Mouse (Mus musculus) intestine, embryonic 14.5 days (tissue): ENCODE measurements around the gene Slc27a5. TPM values are rescaled to one million over a fixed set of nuclear protein-coding genes. Genes with fewer than 3 reads are reported as not detected.

Experiments
- ATAC-seq: fragments of 200-750 bp; cut with Nextera tagmentation; replicated peaks from 2 replicates; pipeline ENCODE4 v1.8.0; 2017; ENCODE audit warnings: low read depth, moderate number of reproducible peaks, moderate TSS enrichment, moderate library complexity; ENCODE audit not compliant: low FRiP score, low TSS enrichment
- DNase-seq: peaks from one replicate; pipeline ENCODE4 v3.0.0-alpha.2; 2018; ENCODE audit warnings: low spot score
- H3K27ac ChIP-seq: fragments of 300-500 bp; sonication (generic); 2 replicates; pipeline ENCODE4 v1.5.1; 2014; ENCODE audit warnings: low read depth, mild to moderate bottlenecking, control low read depth
- H3K27me3 ChIP-seq: fragments of 300-500 bp; sonication (generic); replicated peaks from 2 replicates; pipeline ENCODE4 v1.6.1; 2014; ENCODE audit warnings: low read length, control low read depth; ENCODE audit not compliant: control insufficient read depth, insufficient read depth
- H3K36me3 ChIP-seq: fragments of 300-500 bp; sonication (generic); 2 replicates; pipeline ENCODE4 v1.6.1; 2014; ENCODE audit warnings: low read length, control low read depth; ENCODE audit not compliant: control insufficient read depth, insufficient read depth
- H3K4me1 ChIP-seq: fragments of 300-500 bp; sonication (generic); replicated peaks from 2 replicates; pipeline ENCODE4 v1.6.1; 2014; ENCODE audit warnings: low read length, control low read depth, mixed read lengths; ENCODE audit not compliant: control insufficient read depth, insufficient read depth
- H3K4me2 ChIP-seq: fragments of 300-500 bp; sonication (generic); 2 replicates; pipeline ENCODE4 v1.6.1; 2014; ENCODE audit warnings: low read length
- H3K4me3 ChIP-seq: fragments of 300-500 bp; sonication (generic); 2 replicates; pipeline ENCODE4 v1.5.1; 2014; ENCODE audit warnings: low read depth, low read length, control low read depth, mixed read lengths
- H3K9ac ChIP-seq: fragments of 300-500 bp; sonication (generic); 2 replicates; pipeline ENCODE4 v1.6.1; 2014; ENCODE audit warnings: mild to moderate bottlenecking, low read length
- H3K9me3 ChIP-seq: fragments of 300-500 bp; sonication (generic); 2 replicates; pipeline ENCODE4 v1.6.1; 2016; ENCODE audit warnings: low read length, control low read depth; ENCODE audit not compliant: control insufficient read depth
- WGBS: fragments of 180-500 bp; shearing (Covaris S2); extraction: QIAGEN DNeasy Blood & Tissue Kit; methylation state at CpG from one replicate; pipeline ENCODE4 v1.1.7; 2014; 5-methylcytosine and 5-hydroxymethylcytosine counted together
- polyA plus RNA-seq: library from polyadenylated mRNA; unstranded; fragments of >200 nt; fragmentation: Nextera tagmentation; extraction: Ambion mirVana; gene quantifications from 2 replicates; pipeline ENCODE4 v1.2.1, GENCODE M21; 2014

Gene Slc27a5
- polyA plus RNA-seq, 1 experiment from 2014 or later: not detected

DNA sequence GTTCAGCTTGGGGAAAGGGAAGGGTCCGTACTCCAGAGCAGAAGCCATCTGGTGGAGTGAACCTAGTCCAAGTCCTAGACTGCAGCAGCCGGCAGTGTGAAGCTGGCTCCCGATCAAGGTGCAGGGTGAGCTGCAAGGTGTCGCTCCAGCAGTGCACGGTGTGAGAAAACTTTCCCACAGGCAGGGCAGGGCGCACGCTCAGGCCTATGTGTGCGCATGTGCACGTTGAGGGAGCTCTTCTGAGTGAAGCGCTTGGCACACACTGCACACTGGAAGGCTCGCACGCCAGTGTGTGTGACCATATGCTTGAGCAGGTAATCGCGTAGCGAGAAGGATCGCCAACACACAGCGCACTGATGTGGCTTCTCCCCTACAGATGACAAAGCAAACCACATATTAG, 8.0 kb upstream of the Slc27a5 start:
- DNase-seq: no peak
- Histone ChIP-seq H3K27me3 (no peaks in the 10 kb centered on the region), H3K4me2 (no peak overlapping the region), H3K9me3 (no peaks in the 10 kb centered on the region), H3K4me1 (peaks cover 4% of the 10 kb centered on the region; the same call in 1 of the 2 replicates), H3K27ac (no peak overlapping the region), H3K9ac (no peak overlapping the region), H3K36me3 (peaks cover 30% of the 10 kb centered on the region), H3K4me3 (no peak overlapping the region)
- WGBS: 89% methylated on average over 17 of the region's 17 CpGs
- ATAC-seq: no peak

DNA sequence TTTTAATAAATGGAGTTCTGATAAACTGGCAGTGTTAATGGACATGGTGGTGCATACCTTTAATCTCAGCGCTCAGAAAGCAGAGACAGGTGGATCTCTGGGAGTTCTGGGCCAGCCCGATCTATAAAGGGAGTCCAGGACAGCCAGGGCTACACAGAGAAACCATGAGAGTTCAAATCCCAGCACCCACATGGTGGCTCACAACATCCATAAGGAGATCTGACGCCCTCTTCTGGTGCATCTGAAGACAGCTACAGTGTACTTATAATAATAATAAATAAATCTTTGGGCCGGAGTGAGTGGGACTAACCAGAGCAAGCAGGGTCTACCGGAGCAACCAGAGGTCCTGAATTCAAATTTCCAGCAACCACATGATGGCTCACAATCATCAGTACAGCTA, 5.4 kb upstream of the Slc27a5 start:
- peaks cover 30% of the 10 kb centered on the region for H3K36me3 ChIP-seq
- H3K27ac ChIP-seq: no peak overlapping the region
- no peak for DNase-seq
- H3K9me3 ChIP-seq: no peaks in the 10 kb centered on the region
- 75% methylated on average over 5 of the region's 5 CpGs for WGBS
- no peaks in the 10 kb centered on the region; the same call in 1 of the 2 replicates for H3K4me1 ChIP-seq
- no peak overlapping the region for H3K4me2 ChIP-seq
- no peak overlapping the region for H3K4me3 ChIP-seq
- H3K9ac ChIP-seq: no peak overlapping the region
- no peak for ATAC-seq
- no peaks in the 10 kb centered on the region for H3K27me3 ChIP-seq

DNA sequence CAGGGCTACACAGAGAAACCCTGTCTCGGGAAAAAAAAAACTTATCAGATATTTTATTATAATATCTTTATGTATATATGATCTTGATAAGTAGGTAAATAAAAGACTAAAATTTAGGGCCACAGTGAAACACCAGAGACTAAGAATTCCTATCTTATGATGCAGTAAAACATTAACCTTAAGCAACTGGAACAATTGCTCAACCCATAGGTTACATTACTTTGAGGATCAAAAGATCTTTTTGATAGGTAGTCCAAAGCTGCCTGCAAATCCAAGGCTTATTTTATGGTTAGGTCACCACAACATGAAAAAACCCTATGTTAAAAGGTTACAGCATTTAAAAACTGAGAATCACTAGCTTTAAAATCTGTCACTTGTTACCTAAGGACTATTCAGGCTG, 3.6 kb upstream of the Slc27a5 start:
- Histone ChIP-seq H3K36me3 (peaks cover 19% of the 10 kb centered on the region), H3K27ac (no peak overlapping the region), H3K4me3 (no peak overlapping the region), H3K27me3 (no peaks in the 10 kb centered on the region), H3K4me1 (no peaks in the 10 kb centered on the region), H3K4me2 (no peak overlapping the region), H3K9ac (no peak overlapping the region), H3K9me3 (no peaks in the 10 kb centered on the region)
- ATAC-seq: no peak
- DNase-seq: no peak
- 50% methylated on average over 1 of the region's 1 CpGs for WGBS

DNA sequence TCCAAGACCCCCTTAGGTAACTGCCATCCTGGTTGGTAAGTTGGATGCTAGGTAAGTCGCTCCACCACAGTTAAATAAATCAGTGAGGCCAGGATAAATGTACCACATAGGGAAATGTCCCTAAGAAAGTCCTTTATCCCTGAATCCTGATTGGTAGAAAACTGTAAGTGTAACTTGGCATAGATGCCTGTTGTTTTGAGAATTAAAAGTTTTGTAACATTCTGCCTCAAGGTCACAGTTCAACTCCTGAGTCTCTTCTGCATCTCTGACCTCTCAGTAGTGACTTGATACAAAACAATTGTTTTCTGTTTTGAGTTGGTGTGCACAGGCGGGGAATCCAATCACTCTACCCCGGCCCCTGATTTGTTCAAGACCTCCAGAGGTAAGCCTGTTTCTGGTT, 859 bp upstream of the Slc27a5 start, which contains the start of gene Trim28:
TSS of gene Trim28 (plus strand) at position 264 of the 400 bp plus-strand sequence.
- WGBS: 76% methylated on average over 3 of the region's 3 CpGs
- Histone ChIP-seq H3K27me3 (no peaks in the 10 kb centered on the region), H3K9me3 (no peaks in the 10 kb centered on the region), H3K9ac (no peak within 1 kb of the TSS), H3K4me2 (no peak within 1 kb of the TSS), H3K27ac (no peak within 1 kb of the TSS), H3K4me1 (no peaks in the 10 kb centered on the region), H3K36me3 (no peaks in the 10 kb centered on the region), H3K4me3 (no peak within 1 kb of the TSS)
- ATAC-seq (no peak), DNase-seq (no peak)

DNA sequence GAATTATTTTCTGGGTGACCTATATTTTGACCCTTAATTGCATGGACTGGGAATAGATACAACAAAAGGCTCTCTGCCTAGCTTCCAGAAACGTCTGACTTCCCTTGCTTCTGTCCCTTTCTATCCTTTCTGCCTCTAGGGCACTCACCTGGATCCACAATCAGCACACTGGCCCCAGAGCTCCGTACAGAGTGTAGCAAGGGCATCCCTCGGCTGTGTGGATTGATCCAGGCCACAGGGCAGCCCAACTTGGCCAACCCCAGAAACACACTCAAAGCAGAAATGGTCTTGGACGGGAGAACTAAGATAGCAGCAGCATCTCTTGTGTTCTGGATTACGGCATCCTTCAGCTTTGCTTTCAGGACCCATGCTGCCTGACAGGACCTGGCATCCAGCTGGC, 762 bp downstream of the Slc27a5 start:
- no peak for ATAC-seq
- Histone ChIP-seq H3K4me1 (no peaks in the 10 kb centered on the region), H3K4me3 (no peak overlapping the region), H3K27me3 (no peaks in the 10 kb centered on the region), H3K36me3 (no peaks in the 10 kb centered on the region), H3K27ac (no peak overlapping the region), H3K9me3 (no peaks in the 10 kb centered on the region), H3K9ac (no peak overlapping the region), H3K4me2 (no peak overlapping the region)
- DNase-seq: no peak
- WGBS: 73% methylated on average over 5 of the region's 5 CpGs

DNA sequence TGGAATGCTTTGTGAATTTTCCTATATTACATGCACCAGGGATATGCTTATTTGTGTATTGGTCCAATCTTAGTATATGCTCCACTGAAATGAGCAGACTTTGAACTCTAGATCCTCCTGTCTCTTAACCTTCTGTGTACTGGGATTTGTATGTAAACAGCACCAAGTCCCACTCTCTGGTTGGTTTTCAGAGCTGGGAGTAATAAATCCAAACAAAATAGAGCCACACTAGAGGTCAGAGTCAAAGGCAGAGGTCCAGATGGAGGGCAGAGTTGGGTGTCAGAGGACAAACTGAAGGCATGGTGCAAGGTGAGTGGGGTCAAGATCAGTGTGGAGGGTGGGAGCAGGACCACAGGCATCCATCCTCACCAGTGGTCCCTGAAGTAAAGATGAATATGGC, 2.1 kb downstream of the Slc27a5 start:
- Histone ChIP-seq H3K9ac (no peak overlapping the region), H3K27ac (no peak overlapping the region), H3K9me3 (no peaks in the 10 kb centered on the region), H3K36me3 (no peaks in the 10 kb centered on the region), H3K4me1 (no peaks in the 10 kb centered on the region), H3K4me2 (no peak overlapping the region), H3K4me3 (no peak overlapping the region), H3K27me3 (no peaks in the 10 kb centered on the region)
- no peak for ATAC-seq
- DNase-seq: no peak

DNA sequence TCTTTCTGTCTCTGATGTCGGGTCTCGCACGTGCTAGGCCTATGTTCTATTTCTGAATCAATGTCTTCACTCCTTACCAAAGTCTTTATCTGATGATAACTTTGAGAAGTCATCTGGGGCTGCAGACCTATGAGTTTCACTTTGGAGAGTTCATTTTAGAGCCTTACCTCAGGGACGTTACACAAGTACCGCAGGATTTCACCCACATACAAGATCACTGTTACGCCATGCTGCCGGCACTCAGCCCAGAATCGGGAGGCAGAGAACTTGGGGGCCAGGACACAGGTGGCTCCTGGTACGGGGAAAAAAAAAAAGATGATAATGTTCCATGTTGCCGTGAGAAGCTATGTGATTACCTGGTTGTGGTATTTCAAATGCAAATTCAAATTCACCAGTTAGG, 4.8 kb downstream of the Slc27a5 start:
- no peak overlapping the region for H3K4me3 ChIP-seq
- 87% methylated on average over 10 of the region's 10 CpGs for WGBS
- H3K4me2 ChIP-seq: no peak overlapping the region
- H3K9me3 ChIP-seq: no peaks in the 10 kb centered on the region
- no peaks in the 10 kb centered on the region for H3K27me3 ChIP-seq
- ATAC-seq: no peak
- H3K27ac ChIP-seq: no peak overlapping the region
- H3K4me1 ChIP-seq: no peaks in the 10 kb centered on the region
- no peak for DNase-seq
- no peak overlapping the region for H3K9ac ChIP-seq
- no peaks in the 10 kb centered on the region for H3K36me3 ChIP-seq

DNA sequence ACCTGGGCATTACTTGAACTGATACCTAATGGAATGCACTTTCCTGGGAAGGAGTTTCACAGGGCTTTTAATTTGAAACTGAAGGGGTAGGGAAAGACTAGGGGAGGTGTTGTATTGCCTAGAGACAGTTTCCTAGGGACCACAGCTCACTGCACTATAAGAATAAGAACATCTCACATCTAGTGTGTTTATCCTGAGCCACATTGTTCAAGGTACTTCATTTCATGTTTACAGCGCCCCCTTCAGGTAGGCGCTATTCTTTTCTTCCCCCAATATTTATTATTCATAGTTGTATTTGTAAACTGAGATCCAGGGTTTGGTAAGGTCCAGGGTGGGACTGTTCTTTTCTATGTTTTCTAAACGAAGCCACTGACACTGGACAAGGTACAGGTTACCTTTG, 5.8 kb downstream of the Slc27a5 start:
- Histone ChIP-seq H3K4me2 (no peak overlapping the region), H3K27me3 (no peaks in the 10 kb centered on the region), H3K4me1 (no peaks in the 10 kb centered on the region), H3K27ac (no peak overlapping the region), H3K9me3 (no peaks in the 10 kb centered on the region), H3K9ac (no peak overlapping the region), H3K4me3 (no peak overlapping the region), H3K36me3 (no peaks in the 10 kb centered on the region)
- WGBS: under 1% methylated on average over 3 of the region's 3 CpGs
- DNase-seq (no peak), ATAC-seq (no peak)

DNA sequence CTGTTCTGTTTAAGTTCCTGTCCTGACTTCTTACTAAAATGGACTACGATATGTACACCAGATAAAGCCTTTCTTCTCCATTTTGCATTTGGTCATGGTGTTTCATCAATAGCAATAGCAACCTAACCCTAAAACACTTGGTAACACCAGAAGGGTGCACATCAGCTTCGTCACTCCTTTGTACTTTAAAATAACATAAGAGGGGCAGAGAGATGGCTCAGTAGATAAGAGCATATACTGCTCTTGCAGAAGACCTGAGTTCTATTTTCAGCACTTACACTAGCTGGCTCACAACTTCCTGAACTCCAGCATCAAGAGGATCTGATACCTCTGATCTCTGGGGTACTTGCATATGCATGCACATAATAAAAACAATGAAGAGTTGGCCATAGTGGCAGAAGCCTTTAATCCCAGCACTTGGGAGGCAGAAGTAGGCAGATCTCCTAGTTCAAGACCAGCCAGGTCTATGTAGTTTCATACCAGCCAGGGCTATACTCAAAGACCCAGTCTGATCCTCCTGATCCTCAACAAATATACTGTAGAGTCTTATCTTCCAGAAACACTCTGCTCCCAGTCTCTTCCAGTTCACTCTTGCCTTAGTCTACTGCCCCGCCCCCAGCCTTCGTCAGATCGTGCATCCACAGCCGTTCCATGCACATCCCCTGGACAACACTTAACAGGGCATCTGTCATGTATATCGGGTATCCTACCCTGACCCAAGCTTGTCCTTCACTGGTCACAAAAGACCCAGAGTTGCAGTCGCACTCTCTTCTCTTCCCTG, 10.4 kb downstream of the Slc27a5 start:
- no peak overlapping the region for H3K27ac ChIP-seq
- no peaks in the 10 kb centered on the region for H3K27me3 ChIP-seq
- ATAC-seq: no peak
- H3K9me3 ChIP-seq: no peaks in the 10 kb centered on the region
- no peak overlapping the region for H3K4me2 ChIP-seq
- 79% methylated on average over 8 of the region's 8 CpGs for WGBS
- no peak for DNase-seq
- H3K4me3 ChIP-seq: no peak overlapping the region
- H3K9ac ChIP-seq: no peak overlapping the region
- H3K36me3 ChIP-seq: 0 out of 2 replicates have a peak, but pooled peaks cover under 1% of the 10 kb centered on the region
- H3K4me1 ChIP-seq: no peaks in the 10 kb centered on the region
